In the genomic region with DNA sequence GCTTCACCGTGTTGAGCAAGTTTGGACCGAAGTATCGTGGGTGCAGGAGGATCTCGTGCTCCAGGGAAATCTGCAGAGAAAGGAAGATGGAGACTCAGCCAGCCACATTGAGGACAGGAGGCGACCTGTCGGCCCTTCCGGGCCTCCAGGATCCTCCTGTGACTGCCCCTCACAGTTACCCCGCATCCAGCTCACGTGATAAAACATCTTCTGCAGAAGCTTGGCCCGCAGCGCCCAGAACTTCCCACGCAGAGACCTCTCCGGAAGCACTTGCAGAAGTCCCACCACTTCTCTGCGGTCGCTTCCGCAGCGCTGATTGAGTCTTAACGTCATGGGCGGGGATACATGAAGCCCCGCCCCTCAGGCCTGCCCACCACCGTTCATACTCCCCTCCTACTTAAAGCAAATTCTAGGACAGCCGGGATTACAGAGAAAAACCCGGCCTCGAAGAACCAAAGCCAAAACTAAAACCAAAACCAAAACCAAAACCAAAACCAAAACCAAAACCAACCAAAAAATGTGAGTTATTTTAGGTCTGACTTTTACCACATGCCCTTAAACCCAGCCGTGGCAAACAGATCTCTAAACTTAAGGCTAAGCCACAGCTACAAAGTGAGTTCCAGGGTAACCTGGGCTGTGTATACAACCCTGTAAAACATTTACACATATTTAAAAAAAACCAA, we compare ENCODE assay signal across 8 mouse cellular contexts. TPM values are rescaled to one million over a fixed set of nuclear protein-coding genes. Genes with fewer than 3 reads are reported as not detected.
DNase-seq lines count a peak whose midpoint lies in the region; ATAC-seq lines count a peak whose summit lies in the region.

Gene Polr2g (minus strand): TSS at position 314 of the 683 bp plus-strand sequence.

- no peaks in the 10 kb centered on the region for H3K9me3 ChIP-seq in hindbrain, embryonic 16.5 days (ENCODE audit: control insufficient read depth, low read length)

- peak within 1 kb of the TSS; percentile 91 for H3K4me2 ChIP-seq in hindbrain, embryonic 16.5 days (ENCODE audit: low read length)

- peak within 1 kb of the TSS; percentile 78 for H3K27ac ChIP-seq in hindbrain, embryonic 16.5 days (ENCODE audit: low read depth, low read length)
- H3K27ac ChIP-seq in macrophage: peak within 1 kb of the TSS; percentile 77

- H3K79me2 ChIP-seq in macrophage (ENCODE audit: inconsistent target): peaks cover 24% of the 10 kb centered on the region

- peaks cover 18% of the 10 kb centered on the region for H3K4me1 ChIP-seq in hindbrain, embryonic 16.5 days (ENCODE audit: control insufficient read depth, insufficient read depth, low read depth, low read length)

- ATAC-seq in hindbrain, embryonic 16.5 days: peak; percentile 79

- H3K9ac ChIP-seq in hindbrain, embryonic 16.5 days (ENCODE audit: low read depth, low read length): peak within 1 kb of the TSS; percentile 82

- DNase-seq in WW6 (ENCODE audit: low read depth, low spot score): peak; percentile 71
- peak; percentile 60 to 85 for DNase-seq in cerebellum, postnatal 4 days (ENCODE audit: low spot score in 2 of 2)
- DNase-seq in gastrocnemius, adult 18-20 months (ENCODE audit: low spot score): peak; percentile 89
- DNase-seq in left cerebral cortex, adult 18-20 months (ENCODE audit: low spot score in 2 of 2): peak; percentile 84 to 89
- DNase-seq in right cerebral cortex, adult 18-20 months: peak; percentile 93
- peak; percentile 54 for DNase-seq in urinary bladder, postnatal 10 days (ENCODE audit: low spot score)

- WGBS in hindbrain, embryonic 16.5 days: 1% methylated on average over 25 of the region's 25 CpGs
- WGBS in macrophage (ENCODE audit: missing documents): under 1% methylated on average over 25 of the region's 25 CpGs

- no peaks in the 10 kb centered on the region for H3K27me3 ChIP-seq in hindbrain, embryonic 16.5 days (replicated peaks; ENCODE audit: control insufficient read depth, insufficient read depth, low read length)

- H3K4me3 ChIP-seq in hindbrain, embryonic 16.5 days (ENCODE audit: low read length): peak within 1 kb of the TSS; percentile 88
- peak within 1 kb of the TSS; percentile 97 for H3K4me3 ChIP-seq in macrophage (ENCODE audit: inconsistent target)

- peaks cover 15% of the 10 kb centered on the region for H3K36me3 ChIP-seq in hindbrain, embryonic 16.5 days (ENCODE audit: control insufficient read depth, insufficient read depth, low read length)
- H3K36me3 ChIP-seq in macrophage (ENCODE audit: inconsistent target): peaks cover 21% of the 10 kb centered on the region

RNA-seq across cellular contexts. Expression of gene Polr2g, which starts in this region (rescaled TPM):
- 10 to 100 TPM; 37.7 to 38.3 TPM for total RNA-seq in gastrocnemius, adult 18-20 months (2021)
- polyA plus RNA-seq in hindbrain, embryonic 16.5 days (2015; fragmentation: Nextera tagmentation; extraction: Ambion mirVana): 136 and 147 TPM in 2 replicates
- total RNA-seq in left cerebral cortex, adult 18-20 months (2021): 100 to 1,000 TPM; 106 to 107 TPM
- 10 to 100 TPM in 20 of 26 experiments, 1 to 10 TPM in 6; 1.6 to 68.0 (median 21.8) TPM for total RNA-seq in macrophage (2018; cell fraction: chromatin; rRNA removed)
- total RNA-seq in macrophage (2018; cell fraction: cytosol; rRNA removed): 100 to 1,000 TPM in 12 of 26 experiments, 10 to 100 TPM in 14; 78.4 to 148 (median 97.9) TPM
- total RNA-seq in macrophage (2018; cell fraction: nucleus; rRNA removed): 10 to 100 TPM; 18.2 to 67.1 (median 36.1) TPM
- 87.6 to 127 TPM (median 98.0 TPM) in 3 replicates for polyA plus RNA-seq in macrophage (2018)

Comparison
In these comparisons a context has a peak if more than half of its experiments do, and no peak if none do; other contexts are left out.
1. Peak in every context shown above with its lines: DNase-seq, ATAC-seq, H3K4me3 ChIP-seq and H3K27ac ChIP-seq.